Mouse (Mus musculus): Measurements from ENCODE around the gene Cntnap1. TPM values are rescaled to one million over a fixed set of nuclear protein-coding genes. Genes with fewer than 3 reads are reported as not detected.
"Not testable (repeated sequence)": the region's sequence is repeated elsewhere in the genome, so short reads cannot be mapped to it uniquely, and the experiment has no call there.

The Cntnap1 gene
- polyA plus RNA-seq, 1 experiment: 4.2 TPM

GRCm38 (mm10) chr11:101149178-101150105 is 20.9 kb upstream of the Cntnap1 start:
- no peak for DNase-seq (ENCODE audit: low spot score)

GRCm38 (mm10) chr11:101151063-101151462 is 19.3 kb upstream of the Cntnap1 start:
- DNase-seq (ENCODE audit: low spot score): no peak

GRCm38 (mm10) chr11:101152825-101153224 is 17.5 kb upstream of the Cntnap1 start:
- DNase-seq (ENCODE audit: low spot score): no peak

GRCm38 (mm10) chr11:101154648-101155047 is 15.7 kb upstream of the Cntnap1 start:
- DNase-seq (ENCODE audit: low spot score): no peak

GRCm38 (mm10) chr11:101155151-101155550 is 15.2 kb upstream of the Cntnap1 start:
- DNase-seq (ENCODE audit: low spot score): no peak

- no peak for DNase-seq (ENCODE audit: low spot score)
Observed at GRCm38 (mm10) chr11:101155728-101156371, 14.5 kb upstream of the Cntnap1 start, which contains the start of gene Tubg2. Gene Tubg2, plus strand, starts transcription at chr11:101155907.

GRCm38 (mm10) chr11:101160151-101160550 is 10.2 kb upstream of the Cntnap1 start:
- not testable (repeated sequence) for DNase-seq (ENCODE audit: low spot score)

GRCm38 (mm10) chr11:101160981-101161505 is 9.3 kb upstream of the Cntnap1 start:
- DNase-seq (ENCODE audit: low spot score): not testable (repeated sequence)

- no peak for DNase-seq (ENCODE audit: low spot score)
Observed at GRCm38 (mm10) chr11:101161551-101161950, 8.8 kb upstream of the Cntnap1 start.

- DNase-seq (ENCODE audit: low spot score): no peak
Observed at GRCm38 (mm10) chr11:101162301-101162700, 8.0 kb upstream of the Cntnap1 start.

GRCm38 (mm10) chr11:101162772-101163171 is 7.6 kb upstream of the Cntnap1 start:
- no peak for DNase-seq (ENCODE audit: low spot score)

GRCm38 (mm10) chr11:101163476-101164350 is 6.6 kb upstream of the Cntnap1 start:
- no peak for DNase-seq (ENCODE audit: low spot score)

GRCm38 (mm10) chr11:101164351-101164665 is 6.0 kb upstream of the Cntnap1 start:
- no peak for DNase-seq (ENCODE audit: low spot score)

GRCm38 (mm10) chr11:101164677-101165580 is 5.4 kb upstream of the Cntnap1 start:
- DNase-seq (ENCODE audit: low spot score): no peak

GRCm38 (mm10) chr11:101166357-101166756 is 4.0 kb upstream of the Cntnap1 start:
- peak; percentile 25 for DNase-seq (ENCODE audit: low spot score)

GRCm38 (mm10) chr11:101167211-101167962 is 2.9 kb upstream of the Cntnap1 start:
- no peak for DNase-seq (ENCODE audit: low spot score)

- DNase-seq (ENCODE audit: low spot score): no peak
Observed at GRCm38 (mm10) chr11:101167963-101168300, 2.4 kb upstream of the Cntnap1 start.

- DNase-seq (ENCODE audit: low spot score): no peak
Observed at GRCm38 (mm10) chr11:101168301-101168980, 1.9 kb upstream of the Cntnap1 start.

GRCm38 (mm10) chr11:101169301-101170107 is 819 bp upstream of the Cntnap1 start:
- peak; percentile 42 for DNase-seq (ENCODE audit: low spot score)
